Mouse (Mus musculus): Measurements from ENCODE around the gene Cd80. TPM values are rescaled to one million over a fixed set of nuclear protein-coding genes. Genes with fewer than 3 reads are reported as not detected.
A peak's percentile ranks its signal among the peaks of the same experiment; 100 is the strongest.
"Not testable (repeated sequence)": the region's sequence is repeated elsewhere in the genome, so short reads cannot be mapped to it uniquely, and the experiment has no call there.

Cd80 gene
- polyA plus RNA-seq, 1 experiment from 2014 or later: 0.21 TPM

- no peaks in the 10 kb centered on the region for H3K36me3 ChIP-seq
- 86% methylated on average over 4 of the region's 4 CpGs for WGBS
- H3K9ac ChIP-seq: no peak overlapping the region
- no peaks in the 10 kb centered on the region for H3K4me1 ChIP-seq
- H3K4me3 ChIP-seq (replicated peaks): no peak overlapping the region
- H3K9me3 ChIP-seq (replicated peaks): no peaks in the 10 kb centered on the region
- no peak overlapping the region for H3K27ac ChIP-seq (replicated peaks)
- no peaks in the 10 kb centered on the region for H3K27me3 ChIP-seq
- no peak overlapping the region for H3K4me2 ChIP-seq (replicated peaks)
- no peak for ATAC-seq (ENCODE audit: insufficient number of reproducible peaks, low FRiP score, low TSS enrichment, low read depth)
Measured at GRCm38 (mm10) chr16:38434295-38434795, 21.0 kb upstream of the Cd80 start.

- Histone ChIP-seq H3K27ac (replicated peaks) (no peak overlapping the region), H3K36me3 (peaks cover 7% of the 10 kb centered on the region), H3K9ac (no peak overlapping the region), H3K4me3 (replicated peaks) (no peak overlapping the region), H3K9me3 (replicated peaks) (no peaks in the 10 kb centered on the region), H3K27me3 (no peaks in the 10 kb centered on the region), H3K4me2 (replicated peaks) (no peak overlapping the region), H3K4me1 (no peaks in the 10 kb centered on the region)
- no peak for ATAC-seq (ENCODE audit: insufficient number of reproducible peaks, low FRiP score, low TSS enrichment, low read depth)
- 68% methylated on average over 1 of the region's 1 CpGs for WGBS
Measured at GRCm38 (mm10) chr16:38439190-38439589, 16.2 kb upstream of the Cd80 start.

GRCm38 (mm10) chr16:38440403-38440802, 15.0 kb upstream of the Cd80 start:
- H3K4me2 ChIP-seq (replicated peaks): no peak overlapping the region
- no peak overlapping the region for H3K4me3 ChIP-seq (replicated peaks)
- no peak overlapping the region for H3K9ac ChIP-seq
- H3K27ac ChIP-seq (replicated peaks): no peak overlapping the region
- ATAC-seq (ENCODE audit: insufficient number of reproducible peaks, low FRiP score, low TSS enrichment, low read depth): no peak
- H3K27me3 ChIP-seq: no peaks in the 10 kb centered on the region
- H3K36me3 ChIP-seq: peaks cover 19% of the 10 kb centered on the region
- H3K4me1 ChIP-seq: no peaks in the 10 kb centered on the region
- WGBS: 69% methylated on average over 6 of the region's 6 CpGs
- H3K9me3 ChIP-seq (replicated peaks): no peaks in the 10 kb centered on the region

GRCm38 (mm10) chr16:38441611-38442010, 13.8 kb upstream of the Cd80 start:
- Histone ChIP-seq H3K27ac (replicated peaks) (no peak overlapping the region), H3K4me3 (replicated peaks) (no peak overlapping the region), H3K4me2 (replicated peaks) (no peak overlapping the region), H3K27me3 (no peaks in the 10 kb centered on the region), H3K36me3 (peaks cover 31% of the 10 kb centered on the region), H3K9ac (no peak overlapping the region), H3K4me1 (no peaks in the 10 kb centered on the region), H3K9me3 (replicated peaks) (no peaks in the 10 kb centered on the region)
- WGBS: 89% methylated on average over 5 of the region's 5 CpGs
- ATAC-seq (ENCODE audit: insufficient number of reproducible peaks, low FRiP score, low TSS enrichment, low read depth): no peak

- Histone ChIP-seq H3K36me3 (peaks cover 37% of the 10 kb centered on the region), H3K27me3 (no peaks in the 10 kb centered on the region), H3K4me3 (replicated peaks) (no peak overlapping the region), H3K4me1 (peaks cover 3% of the 10 kb centered on the region; the same call in 1 of the 2 replicates), H3K27ac (replicated peaks) (no peak overlapping the region), H3K4me2 (replicated peaks) (no peak overlapping the region), H3K9me3 (replicated peaks) (no peaks in the 10 kb centered on the region), H3K9ac (no peak overlapping the region)
- no peak for ATAC-seq (ENCODE audit: insufficient number of reproducible peaks, low FRiP score, low TSS enrichment, low read depth)
- 87% methylated on average over 8 of the region's 8 CpGs for WGBS
Measured at GRCm38 (mm10) chr16:38442216-38442615, 13.1 kb upstream of the Cd80 start.

- Histone ChIP-seq H3K36me3 (peaks cover 41% of the 10 kb centered on the region), H3K27me3 (no peaks in the 10 kb centered on the region), H3K4me3 (replicated peaks) (no peak overlapping the region), H3K9me3 (replicated peaks) (no peaks in the 10 kb centered on the region), H3K4me1 (peaks cover 13% of the 10 kb centered on the region), H3K9ac (no peak overlapping the region), H3K4me2 (replicated peaks) (no peak overlapping the region), H3K27ac (replicated peaks) (no peak overlapping the region)
- WGBS: 95% methylated on average over 7 of the region's 7 CpGs
- no peak for ATAC-seq (ENCODE audit: insufficient number of reproducible peaks, low FRiP score, low TSS enrichment, low read depth)
Measured at GRCm38 (mm10) chr16:38443721-38444464, 11.5 kb upstream of the Cd80 start.

GRCm38 (mm10) chr16:38445046-38445445, 10.3 kb upstream of the Cd80 start:
- ATAC-seq (ENCODE audit: insufficient number of reproducible peaks, low FRiP score, low TSS enrichment, low read depth): no peak
- 87% methylated on average over 1 of the region's 1 CpGs for WGBS
- Histone ChIP-seq H3K36me3 (peaks cover 46% of the 10 kb centered on the region), H3K27me3 (no peaks in the 10 kb centered on the region), H3K27ac (replicated peaks) (no peak overlapping the region), H3K4me1 (peaks cover 15% of the 10 kb centered on the region), H3K9me3 (replicated peaks) (no peaks in the 10 kb centered on the region), H3K9ac (no peak overlapping the region), H3K4me3 (replicated peaks) (no peak overlapping the region), H3K4me2 (replicated peaks) (no peak overlapping the region)

GRCm38 (mm10) chr16:38445576-38445975, 9.8 kb upstream of the Cd80 start:
- Histone ChIP-seq H3K9ac (no peak overlapping the region), H3K36me3 (peaks cover 52% of the 10 kb centered on the region), H3K27ac (replicated peaks) (no peak overlapping the region), H3K4me2 (replicated peaks) (no peak overlapping the region), H3K27me3 (no peaks in the 10 kb centered on the region), H3K4me3 (replicated peaks) (no peak overlapping the region), H3K9me3 (replicated peaks) (no peaks in the 10 kb centered on the region), H3K4me1 (peaks cover 20% of the 10 kb centered on the region)
- ATAC-seq (ENCODE audit: insufficient number of reproducible peaks, low FRiP score, low TSS enrichment, low read depth): no peak
- 97% methylated on average over 20 of the region's 20 CpGs for WGBS

GRCm38 (mm10) chr16:38446141-38446540, 9.2 kb upstream of the Cd80 start:
- H3K9me3 ChIP-seq (replicated peaks); H3K9ac ChIP-seq; H3K27ac ChIP-seq (replicated peaks); H3K4me3 ChIP-seq (replicated peaks); H3K4me2 ChIP-seq (replicated peaks); H3K27me3 ChIP-seq; ATAC-seq (ENCODE audit: insufficient number of reproducible peaks, low FRiP score, low TSS enrichment, low read depth): not testable (repeated sequence)
- WGBS: 95% methylated on average over 2 of the region's 2 CpGs
- Histone ChIP-seq H3K4me1 (peaks cover 23% of the 10 kb centered on the region), H3K36me3 (peaks cover 54% of the 10 kb centered on the region)

GRCm38 (mm10) chr16:38447366-38447765, 8.0 kb upstream of the Cd80 start:
- Histone ChIP-seq H3K4me2 (replicated peaks) (no peak overlapping the region), H3K4me1 (peaks cover 33% of the 10 kb centered on the region), H3K4me3 (replicated peaks) (no peak overlapping the region), H3K36me3 (peaks cover 54% of the 10 kb centered on the region), H3K9ac (no peak overlapping the region), H3K9me3 (replicated peaks) (no peaks in the 10 kb centered on the region), H3K27me3 (no peaks in the 10 kb centered on the region), H3K27ac (replicated peaks) (no peak overlapping the region)
- WGBS: 87% methylated on average over 21 of the region's 21 CpGs
- no peak for ATAC-seq (ENCODE audit: insufficient number of reproducible peaks, low FRiP score, low TSS enrichment, low read depth)

- peaks cover 53% of the 10 kb centered on the region for H3K36me3 ChIP-seq
- peaks cover 36% of the 10 kb centered on the region for H3K4me1 ChIP-seq
- H3K9me3 ChIP-seq (replicated peaks): no peaks in the 10 kb centered on the region
- no peak overlapping the region for H3K9ac ChIP-seq
- WGBS: 41% methylated on average over 12 of the region's 12 CpGs
- H3K4me3 ChIP-seq (replicated peaks): no peak overlapping the region
- ATAC-seq (ENCODE audit: insufficient number of reproducible peaks, low FRiP score, low TSS enrichment, low read depth): no peak
- no peaks in the 10 kb centered on the region for H3K27me3 ChIP-seq
- H3K27ac ChIP-seq (replicated peaks): peak overlapping the region; percentile 70; the same call in 1 of the 2 replicates
- no peak overlapping the region for H3K4me2 ChIP-seq (replicated peaks)
Measured at GRCm38 (mm10) chr16:38448458-38448857, 6.9 kb upstream of the Cd80 start.

- WGBS: 76% methylated on average over 7 of the region's 7 CpGs
- Histone ChIP-seq H3K27ac (replicated peaks) (no peak overlapping the region), H3K9ac (no peak overlapping the region), H3K4me3 (replicated peaks) (no peak overlapping the region), H3K36me3 (peaks cover 32% of the 10 kb centered on the region), H3K4me1 (peaks cover 36% of the 10 kb centered on the region), H3K4me2 (replicated peaks) (no peak overlapping the region), H3K9me3 (replicated peaks) (no peaks in the 10 kb centered on the region), H3K27me3 (no peaks in the 10 kb centered on the region)
- no peak for ATAC-seq (ENCODE audit: insufficient number of reproducible peaks, low FRiP score, low TSS enrichment, low read depth)
Measured at GRCm38 (mm10) chr16:38450707-38451106, 4.7 kb upstream of the Cd80 start.
